Mouse (Mus musculus): ENCODE data around the gene Grn. TPM values are rescaled to one million over a fixed set of nuclear protein-coding genes. Genes with fewer than 3 reads are reported as not detected.

Grn gene
- polyA plus RNA-seq, 1 experiment from 2014 or later = 215 TPM

GRCm38 (mm10) chr11:102444321-102444720 lies 14.2 kb downstream of the Grn start:
- Histone ChIP-seq H3K9me3 (ENCODE audit: low read length) (no peaks in the 10 kb centered on the region), H3K4me2 (replicated peaks; ENCODE audit: low read depth, low read length) (no peak overlapping the region), H3K27me3 (replicated peaks; ENCODE audit: insufficient read depth, low read length) (no peaks in the 10 kb centered on the region), H3K36me3 (ENCODE audit: insufficient read depth, low read length) (peaks cover 4% of the 10 kb centered on the region; the same call in 1 of the 2 replicates), H3K4me3 (ENCODE audit: low read depth, low read length) (no peak overlapping the region), H3K27ac (ENCODE audit: low read length) (no peak overlapping the region), H3K9ac (replicated peaks; ENCODE audit: low read depth) (no peak overlapping the region), H3K4me1 (ENCODE audit: insufficient read depth, low read depth, low read length) (peaks cover 11% of the 10 kb centered on the region)
- DNase-seq (ENCODE audit: low spot score) (no peak), ATAC-seq (no peak)
- TF ChIP-seq CTCF (IDR thresholded peaks at IDR 0.05) = no peak
- TF ChIP-seq EP300 (IDR thresholded peaks at IDR 0.05) = no peak
- WGBS = 63% methylated on average over 3 of the region's 3 CpGs

GRCm38 (mm10) chr11:102444781-102445180 lies 14.7 kb downstream of the Grn start:
- no peak overlapping the region for H3K4me3 ChIP-seq (ENCODE audit: low read depth, low read length)
- peaks cover 11% of the 10 kb centered on the region for H3K4me1 ChIP-seq (ENCODE audit: insufficient read depth, low read depth, low read length)
- no peak for ATAC-seq
- TF ChIP-seq CTCF (IDR thresholded peaks at IDR 0.05) (no peak), EP300 (IDR thresholded peaks at IDR 0.05) (no peak)
- DNase-seq (ENCODE audit: low spot score) = no peak
- WGBS = 21% methylated on average over 6 of the region's 6 CpGs
- no peaks in the 10 kb centered on the region for H3K27me3 ChIP-seq (replicated peaks; ENCODE audit: insufficient read depth, low read length)
- no peak overlapping the region for H3K4me2 ChIP-seq (replicated peaks; ENCODE audit: low read depth, low read length)
- H3K36me3 ChIP-seq (ENCODE audit: insufficient read depth, low read length) = peaks cover 4% of the 10 kb centered on the region; the same call in 1 of the 2 replicates
- H3K9ac ChIP-seq (replicated peaks; ENCODE audit: low read depth) = no peak overlapping the region
- H3K9me3 ChIP-seq (ENCODE audit: low read length) = no peaks in the 10 kb centered on the region
- H3K27ac ChIP-seq (ENCODE audit: low read length) = no peak overlapping the region; the same call in 1 of the 2 replicates

- peaks cover 11% of the 10 kb centered on the region for H3K4me1 ChIP-seq (ENCODE audit: insufficient read depth, low read depth, low read length)
- DNase-seq (ENCODE audit: low spot score) = peak; percentile 86
- 17% methylated on average over 9 of the region's 10 CpGs for WGBS
Observed at GRCm38 (mm10) chr11:102445264-102445890, 15.3 kb downstream of the Grn start.

GRCm38 (mm10) chr11:102445891-102446361 lies 15.8 kb downstream of the Grn start:
- no peak for TF ChIP-seq CTCF (IDR thresholded peaks at IDR 0.05)
- peak; percentile 43; the same call in 1 of the 2 replicates for TF ChIP-seq EP300 (IDR thresholded peaks at IDR 0.05)
- H3K4me1 ChIP-seq (ENCODE audit: insufficient read depth, low read depth, low read length) = peaks cover 11% of the 10 kb centered on the region
- 2% methylated on average over 6 of the region's 7 CpGs for WGBS

More at GRCm38 (mm10) chr11:102445264-102445890, 15.3 kb downstream of the Grn start:
- peak overlapping the region; percentile 99 for H3K4me2 ChIP-seq (replicated peaks; ENCODE audit: low read depth, low read length)
- H3K27me3 ChIP-seq (replicated peaks; ENCODE audit: insufficient read depth, low read length) = no peaks in the 10 kb centered on the region
- ATAC-seq = peak; percentile 78
- peak overlapping the region; percentile 66 for H3K27ac ChIP-seq (ENCODE audit: low read length)
- H3K9ac ChIP-seq (replicated peaks; ENCODE audit: low read depth) = no peak overlapping the region
- TF ChIP-seq CTCF (IDR thresholded peaks at IDR 0.05) = no peak
- no peak for TF ChIP-seq EP300 (IDR thresholded peaks at IDR 0.05)
- H3K9me3 ChIP-seq (ENCODE audit: low read length) = no peaks in the 10 kb centered on the region
- no peak overlapping the region; the same call in 1 of the 2 replicates for H3K4me3 ChIP-seq (ENCODE audit: low read depth, low read length)
- H3K36me3 ChIP-seq (ENCODE audit: insufficient read depth, low read length) = peaks cover 4% of the 10 kb centered on the region; the same call in 1 of the 2 replicates

GRCm38 (mm10) chr11:102446581-102447461 lies 16.7 kb downstream of the Grn start:
- Histone ChIP-seq H3K9me3 (ENCODE audit: low read length) (no peaks in the 10 kb centered on the region), H3K4me1 (ENCODE audit: insufficient read depth, low read depth, low read length) (peaks cover 11% of the 10 kb centered on the region), H3K4me3 (ENCODE audit: low read depth, low read length) (peak overlapping the region; percentile 78), H3K9ac (replicated peaks; ENCODE audit: low read depth) (peak overlapping the region; percentile 50), H3K4me2 (replicated peaks; ENCODE audit: low read depth, low read length) (peak overlapping the region; percentile 99), H3K27ac (ENCODE audit: low read length) (peak overlapping the region; percentile 66), H3K36me3 (ENCODE audit: insufficient read depth, low read length) (no peaks in the 10 kb centered on the region), H3K27me3 (replicated peaks; ENCODE audit: insufficient read depth, low read length) (no peaks in the 10 kb centered on the region)
- DNase-seq (ENCODE audit: low spot score) (no peak), ATAC-seq (peak; percentile 32)
- 1% methylated on average over 33 of the region's 49 CpGs for WGBS
- TF ChIP-seq CTCF (IDR thresholded peaks at IDR 0.05) (no peak), EP300 (IDR thresholded peaks at IDR 0.05) (no peak)

More at GRCm38 (mm10) chr11:102445891-102446361, 15.8 kb downstream of the Grn start:
- Histone ChIP-seq H3K27ac (ENCODE audit: low read length) (peak overlapping the region; percentile 66), H3K4me2 (replicated peaks; ENCODE audit: low read depth, low read length) (peak overlapping the region; percentile 99), H3K9me3 (ENCODE audit: low read length) (no peaks in the 10 kb centered on the region), H3K9ac (replicated peaks; ENCODE audit: low read depth) (0 out of 2 replicates have a peak overlapping the region, but pooled peaks have one; percentile 50), H3K27me3 (replicated peaks; ENCODE audit: insufficient read depth, low read length) (no peaks in the 10 kb centered on the region), H3K36me3 (ENCODE audit: insufficient read depth, low read length) (peaks cover 4% of the 10 kb centered on the region; the same call in 1 of the 2 replicates), H3K4me3 (ENCODE audit: low read depth, low read length) (peak overlapping the region; percentile 78)
- peak; percentile 29 for ATAC-seq
- peak; percentile 82 for DNase-seq (ENCODE audit: low spot score)

- Histone ChIP-seq H3K27ac (ENCODE audit: low read length) (peak within 1 kb of the TSS; percentile 66), H3K9me3 (ENCODE audit: low read length) (no peaks in the 10 kb centered on the region), H3K9ac (replicated peaks; ENCODE audit: low read depth) (peak within 1 kb of the TSS; percentile 50), H3K27me3 (replicated peaks; ENCODE audit: insufficient read depth, low read length) (no peaks in the 10 kb centered on the region), H3K4me3 (ENCODE audit: low read depth, low read length) (peak within 1 kb of the TSS; percentile 78), H3K36me3 (ENCODE audit: insufficient read depth, low read length) (no peaks in the 10 kb centered on the region), H3K4me1 (ENCODE audit: insufficient read depth, low read depth, low read length) (peaks cover 11% of the 10 kb centered on the region), H3K4me2 (replicated peaks; ENCODE audit: low read depth, low read length) (peak within 1 kb of the TSS; percentile 99)
- ATAC-seq (peak; percentile 71), DNase-seq (ENCODE audit: low spot score) (peak; percentile 78)
- no peak for TF ChIP-seq EP300 (IDR thresholded peaks at IDR 0.05)
- TF ChIP-seq CTCF (IDR thresholded peaks at IDR 0.05) = peak; percentile 75
- 5% methylated on average over 27 of the region's 40 CpGs for WGBS
Observed at GRCm38 (mm10) chr11:102447497-102447896, 17.4 kb downstream of the Grn start, which contains the start of gene Fam171a2. TSS of gene Fam171a2 (minus strand) at chr11:102447682.
